Mouse (Mus musculus) brain, embryonic 14.5 days (tissue): ENCODE measurements around the gene Fbrsl1. TPM values are rescaled to one million over a fixed set of nuclear protein-coding genes. Genes with fewer than 3 reads are reported as not detected.
A peak's percentile ranks its signal among the peaks of the same experiment; 100 is the strongest.

ENCODE experiments used
- DNase-seq: peaks from one replicate; pipeline ENCODE4 v3.0.0-alpha.2; 2011; ENCODE audit warnings: low read depth
- CTCF ChIP-seq: fragments of 200-500 bp; IDR thresholded peaks from 2 replicates; pipeline ENCODE4 v1.5.1; 2012; ENCODE audit warnings: inconsistent platforms, mild to moderate bottlenecking, moderate library complexity, borderline replicate concordance; ENCODE audit not compliant: insufficient read depth, insufficient read length; ENCODE audit errors: extremely low read depth
- POLR2A ChIP-seq: fragments of 200-500 bp; IDR thresholded peaks from 2 replicates; pipeline ENCODE4 v1.6.1; 2012; ENCODE audit warnings: mild to moderate bottlenecking, inconsistent platforms, borderline replicate concordance; ENCODE audit not compliant: poor library complexity, insufficient read depth, insufficient read length, severe bottlenecking; ENCODE audit errors: extremely low read depth
- polyA plus RNA-seq: library from polyadenylated mRNA; depleted of rRNA; stranded (reverse); fragments of >200 nt; gene quantifications from 2 replicates; pipeline ENCODE4 v1.2.3, GENCODE M21; 2012

Fbrsl1 gene
- polyA plus RNA-seq, 1 experiment = 78.4 TPM

GRCm38 (mm10) chr5:110363822-110364545, 84.3 kb downstream of the Fbrsl1 start:
- TF ChIP-seq CTCF (peak; percentile 25; the same call in 1 of the 2 replicates), POLR2A (no peak)
- peak; percentile 29 for DNase-seq

- TF ChIP-seq POLR2A (no peak), CTCF (peak; percentile 46)
- DNase-seq = peak; percentile 86
Observed at GRCm38 (mm10) chr5:110363179-110363821, 85.0 kb downstream of the Fbrsl1 start.

GRCm38 (mm10) chr5:110362813-110363178, 85.5 kb downstream of the Fbrsl1 start:
- DNase-seq = no peak
- TF ChIP-seq CTCF (no peak), POLR2A (no peak)

- DNase-seq = no peak
- TF ChIP-seq CTCF (no peak), POLR2A (no peak)
Observed at GRCm38 (mm10) chr5:110361465-110361864, 86.8 kb downstream of the Fbrsl1 start.

- peak; percentile 88 for DNase-seq
- TF ChIP-seq CTCF = peak; percentile 87
- TF ChIP-seq POLR2A = no peak
Observed at GRCm38 (mm10) chr5:110357531-110358179, 90.6 kb downstream of the Fbrsl1 start.

- peak; percentile 59; the same call in 1 of the 2 replicates for TF ChIP-seq CTCF
- TF ChIP-seq POLR2A = no peak
- peak; percentile 48 for DNase-seq
Observed at GRCm38 (mm10) chr5:110354716-110355115, 93.6 kb downstream of the Fbrsl1 start.

- TF ChIP-seq POLR2A (no peak), CTCF (no peak)
- DNase-seq = no peak
Observed at GRCm38 (mm10) chr5:110347006-110347405, 101.3 kb downstream of the Fbrsl1 start.

GRCm38 (mm10) chr5:110345553-110345952, 102.8 kb downstream of the Fbrsl1 start:
- no peak for DNase-seq
- no peak for TF ChIP-seq POLR2A
- no peak for TF ChIP-seq CTCF

- TF ChIP-seq CTCF = no peak
- TF ChIP-seq POLR2A = no peak
- no peak for DNase-seq
Observed at GRCm38 (mm10) chr5:110344524-110344923, 103.8 kb downstream of the Fbrsl1 start, which contains the start of gene Lrcol1. Lrcol1 (plus strand) TSS chr5:110344730.

GRCm38 (mm10) chr5:110342648-110343284, 105.5 kb downstream of the Fbrsl1 start, which contains the start of gene P2rx2:
P2rx2 (minus strand) TSS chr5:110343212.
- DNase-seq = peak; percentile 54
- TF ChIP-seq POLR2A = no peak
- TF ChIP-seq CTCF = no peak

GRCm38 (mm10) chr5:110338792-110339191, 109.5 kb downstream of the Fbrsl1 start:
- TF ChIP-seq CTCF = no peak
- TF ChIP-seq POLR2A = no peak

More at GRCm38 (mm10) chr5:110338792-110339191, 109.5 kb downstream of the Fbrsl1 start:
- DNase-seq = no peak
